Mouse (Mus musculus) myocyte (in vitro differentiated cells): ENCODE results near the gene Zdhhc11.

Source experiments
- POLR2A ChIP-seq: IDR thresholded peaks from one replicate; pipeline ENCODE4 v1.6.1; 2011; ENCODE audit warnings: low read depth, mild to moderate bottlenecking, control low read depth, moderate library complexity; ENCODE audit not compliant: insufficient read length
- REST ChIP-seq: IDR thresholded peaks from one replicate; pipeline ENCODE4 v1.6.1; 2011; ENCODE audit warnings: mild to moderate bottlenecking, control low read depth, moderate library complexity; ENCODE audit not compliant: insufficient read depth, insufficient read length
- SRF ChIP-seq: IDR thresholded peaks from one replicate; pipeline ENCODE4 v1.6.1; 2011; ENCODE audit warnings: low read depth; ENCODE audit not compliant: control insufficient read depth, insufficient read length
- USF1 ChIP-seq: IDR thresholded peaks from one replicate; pipeline ENCODE4 v1.6.1; 2011; ENCODE audit warnings: low read depth, mild to moderate bottlenecking, control low read depth, moderate library complexity

DNA sequence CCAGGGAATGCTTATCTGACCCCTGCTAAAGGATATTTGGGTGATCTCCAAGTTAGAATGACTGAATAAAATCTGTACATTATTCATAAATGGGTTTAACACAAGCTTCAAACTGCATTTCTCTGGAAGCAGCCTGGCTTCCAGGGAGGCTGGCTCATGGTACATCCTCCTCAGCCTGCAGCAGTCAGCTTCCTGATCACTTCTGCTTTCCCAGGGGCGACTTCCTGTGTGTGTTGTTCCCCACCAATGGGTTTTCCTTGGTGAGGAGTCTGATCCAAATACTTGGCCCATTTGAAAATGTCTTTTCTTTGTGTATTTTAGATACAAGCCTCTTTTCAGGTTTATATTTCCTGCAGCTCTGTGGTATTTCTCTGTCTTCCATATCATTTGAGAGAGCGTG is 65.4 kb downstream of the Zdhhc11 start:
- TF ChIP-seq REST = no peak
- no peak for TF ChIP-seq USF1
- TF ChIP-seq POLR2A = no peak
- TF ChIP-seq SRF = no peak
